Mouse (Mus musculus): ENCODE measurements around the gene Ncapd2. TPM values are rescaled to one million over a fixed set of nuclear protein-coding genes. Genes with fewer than 3 reads are reported as not detected.

The Ncapd2 gene
- total RNA-seq, 1 experiment, result 159 TPM

DNA sequence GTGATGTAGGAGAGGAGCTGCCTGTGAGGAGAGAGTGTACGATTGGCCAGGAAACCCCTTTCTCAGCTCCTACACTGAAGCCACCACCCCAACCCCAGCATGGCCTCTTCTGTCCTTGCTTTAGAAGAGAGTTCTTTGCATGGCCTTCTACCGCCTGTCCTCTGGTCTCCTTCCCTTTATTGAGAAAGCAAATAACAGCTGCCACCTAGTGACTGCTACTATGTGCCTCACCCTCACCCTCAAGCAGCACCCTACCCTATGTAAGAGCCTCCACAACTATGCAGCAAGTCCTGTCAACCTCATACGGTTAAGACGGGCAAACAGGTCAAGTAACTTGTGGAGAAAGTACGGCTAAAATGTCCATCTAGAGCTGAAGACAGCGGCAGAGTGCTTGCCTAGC lies 21.3 kb downstream of the Ncapd2 start:
- TF ChIP-seq ZC3H11A (IDR thresholded peaks at IDR 0.05; ENCODE audit: borderline replicate concordance, low read depth, low read length) (no peak), ZNF384 (IDR thresholded peaks at IDR 0.05; ENCODE audit: low read depth, low read length) (no peak), HCFC1 (IDR thresholded peaks at IDR 0.05; ENCODE audit: borderline replicate concordance, insufficient read depth, low read length) (no peak), MAFK (IDR thresholded peaks at IDR 0.05; ENCODE audit: insufficient read depth, low read depth, low read length) (no peak), CHD2 (IDR thresholded peaks at IDR 0.05; ENCODE audit: low read depth, low read length) (no peak)
- in situ Hi-C loops (cut with MboI; ENCODE audit: low sequenced_read_pairs in 2 of 2, unreplicated experiment in 2 of 2), result no loop called here
- Histone ChIP-seq H3K36me3 (ENCODE audit: control insufficient read depth, insufficient read depth, low read length, poor library complexity, severe bottlenecking) (peaks cover 69% of the 10 kb centered on the region), H3K9ac (ENCODE audit: insufficient read depth, low read depth, low read length, poor library complexity, severe bottlenecking) (no peak overlapping the region), H3K27ac (ENCODE audit: insufficient read depth, low read depth, low read length, poor library complexity, severe bottlenecking) (no peak overlapping the region), H3K4me3 (ENCODE audit: insufficient read depth in 1 of 2, low read depth in 1 of 2, low read length in 2 of 2, poor library complexity in 1 of 2, severe bottlenecking in 1 of 2) (no peak overlapping the region), H3K9me3 (ENCODE audit: control insufficient read depth, insufficient read depth, low read depth, low read length) (no peaks in the 10 kb centered on the region), H3K4me1 (ENCODE audit: control insufficient read depth in 2 of 2, insufficient read depth in 2 of 2, low read length in 2 of 2, poor library complexity in 1 of 2) (peaks cover 16 to 33% of the 10 kb centered on the region in 2 experiments; a peak in 2 of 4 replicates)
- DNase-seq (ENCODE audit: low read depth, low spot score), result no peak

DNA sequence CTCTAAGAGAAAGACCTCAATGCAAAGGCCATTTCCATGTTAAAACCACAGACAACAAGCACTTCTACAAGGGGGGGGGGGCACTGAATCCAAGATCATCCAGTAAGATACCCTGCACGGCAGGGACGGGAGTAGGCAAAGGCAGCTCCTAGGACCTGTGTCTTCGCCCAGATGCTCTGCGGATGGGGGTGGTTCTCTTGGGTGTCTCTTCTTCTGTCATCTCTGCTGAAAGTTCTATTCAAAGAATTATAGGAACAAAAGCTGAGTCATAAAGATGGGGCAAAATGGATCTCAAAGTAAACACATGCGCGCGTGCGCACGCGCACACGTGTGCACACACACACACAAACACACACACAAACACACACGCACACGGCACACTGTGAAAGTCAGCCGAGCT lies 23.4 kb downstream of the Ncapd2 start:
- no peak for DNase-seq (ENCODE audit: low read depth, low spot score)
- TF ChIP-seq ZC3H11A (IDR thresholded peaks at IDR 0.05; ENCODE audit: borderline replicate concordance, low read depth, low read length), result no peak
- 0 out of 2 replicates have a peak overlapping the region, but pooled peaks have one; percentile 78 for H3K27ac ChIP-seq (ENCODE audit: insufficient read depth, low read depth, low read length, poor library complexity, severe bottlenecking)
- peak overlapping the region; percentile 3; the same call in 1 of the 2 replicates for H3K9ac ChIP-seq (ENCODE audit: insufficient read depth, low read depth, low read length, poor library complexity, severe bottlenecking)
- H3K4me1 ChIP-seq (ENCODE audit: control insufficient read depth in 2 of 2, insufficient read depth in 2 of 2, low read length in 2 of 2, poor library complexity in 1 of 2), result peaks cover 14 to 25% of the 10 kb centered on the region in 2 experiments; a peak in 2 of 4 replicates
- no peaks in the 10 kb centered on the region for H3K9me3 ChIP-seq (ENCODE audit: control insufficient read depth, insufficient read depth, low read depth, low read length)
- in situ Hi-C loops (cut with MboI; ENCODE audit: low sequenced_read_pairs in 2 of 2, unreplicated experiment in 2 of 2), result no loop called here
- no peak overlapping the region for H3K4me3 ChIP-seq (ENCODE audit: insufficient read depth in 1 of 2, low read depth in 1 of 2, low read length in 2 of 2, poor library complexity in 1 of 2, severe bottlenecking in 1 of 2)
- peaks cover 71% of the 10 kb centered on the region for H3K36me3 ChIP-seq (ENCODE audit: control insufficient read depth, insufficient read depth, low read length, poor library complexity, severe bottlenecking)

DNA sequence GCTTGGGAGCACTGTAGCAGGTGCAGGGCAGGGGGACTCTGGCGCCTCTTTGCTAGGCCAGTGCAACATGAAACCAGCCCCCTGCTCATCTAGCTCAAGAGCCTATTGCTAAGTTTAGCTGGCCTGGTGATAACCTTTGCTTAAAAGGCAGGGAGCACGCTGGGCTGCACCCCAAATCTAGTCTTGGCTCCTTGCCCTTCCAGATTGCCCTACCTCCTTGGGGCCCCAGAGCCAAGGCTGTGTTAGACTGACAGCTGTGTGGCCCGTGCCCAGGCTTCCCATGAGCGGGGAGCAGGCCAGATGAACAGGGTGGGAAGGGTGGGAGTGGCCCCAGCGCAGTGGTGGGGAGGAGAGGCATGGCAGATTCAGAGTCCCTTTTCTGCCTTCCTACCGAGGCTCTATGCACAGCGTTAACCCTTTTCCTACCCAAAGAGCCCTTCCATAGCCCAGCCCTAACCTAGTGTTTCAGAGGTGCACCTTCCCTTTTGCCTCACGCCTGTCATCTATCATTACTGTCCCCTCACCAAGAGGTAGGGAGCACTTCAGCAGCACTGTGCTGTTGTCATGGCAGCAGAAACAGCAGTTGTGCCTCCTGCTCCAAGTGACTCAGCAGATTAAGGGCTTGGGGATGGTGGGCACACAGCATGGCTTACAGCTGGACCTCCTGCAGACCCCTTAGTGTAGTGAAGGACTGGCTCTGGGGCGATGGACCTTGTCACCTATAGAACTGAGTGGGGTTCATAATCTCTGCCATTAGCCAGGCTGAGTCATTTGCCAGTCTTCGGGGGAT lies 24.4 kb downstream of the Ncapd2 start:
- Histone ChIP-seq H3K27ac (ENCODE audit: insufficient read depth, low read depth, low read length, poor library complexity, severe bottlenecking) (peak overlapping the region; percentile 78), H3K36me3 (ENCODE audit: control insufficient read depth, insufficient read depth, low read length, poor library complexity, severe bottlenecking) (peaks cover 70% of the 10 kb centered on the region)
- no peak for DNase-seq (ENCODE audit: low read depth, low spot score)

DNA sequence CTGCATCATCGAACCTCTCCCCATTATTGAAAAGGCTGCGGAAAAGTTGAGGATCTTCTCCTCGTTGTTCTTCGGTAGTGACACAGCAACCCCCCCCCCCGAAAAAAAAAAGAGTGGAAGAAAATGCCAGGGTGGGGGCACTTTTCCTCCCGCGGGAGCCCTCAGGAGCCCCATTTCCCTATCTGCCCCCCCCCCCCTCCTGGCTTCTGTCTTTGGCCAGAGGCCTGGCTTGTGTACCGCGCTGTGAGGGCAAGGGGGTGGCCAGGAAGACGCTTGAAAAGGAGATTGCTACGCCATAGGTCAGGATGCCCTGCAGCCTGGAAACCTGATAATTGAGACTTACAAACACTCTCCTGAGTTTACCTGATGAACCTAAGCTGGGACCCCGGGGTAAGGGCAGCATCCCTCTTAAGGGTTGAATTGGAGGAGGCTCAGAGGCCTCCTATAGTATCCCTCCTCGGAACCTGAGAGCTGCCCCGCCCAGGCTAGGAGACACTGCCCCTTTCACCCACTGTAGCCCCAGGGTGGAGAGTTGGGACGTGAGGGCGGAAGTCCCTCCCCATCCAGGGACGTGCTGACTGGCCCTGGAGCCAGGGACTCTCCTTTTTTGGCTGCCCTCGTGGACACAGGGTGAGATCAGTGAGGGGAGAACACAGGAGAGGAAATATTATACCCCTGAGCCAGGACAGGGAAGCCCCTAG lies 25.3 kb downstream of the Ncapd2 start, which contains the start of gene Gapdh:
Gene Gapdh (minus strand): TSS at position 417 of the 701 bp plus-strand sequence.
- peak within 1 kb of the TSS; percentile 98 for H3K9ac ChIP-seq (ENCODE audit: insufficient read depth, low read depth, low read length, poor library complexity, severe bottlenecking)
- H3K4me1 ChIP-seq (ENCODE audit: control insufficient read depth in 2 of 2, insufficient read depth in 2 of 2, low read length in 2 of 2, poor library complexity in 1 of 2), result peaks cover 2 to 15% of the 10 kb centered on the region in 2 experiments; a peak in 1 of 4 replicates
- in situ Hi-C loops (cut with MboI; ENCODE audit: low sequenced_read_pairs in 2 of 2, unreplicated experiment in 2 of 2), result no loop called here
- DNase-seq (ENCODE audit: low read depth, low spot score), result no peak
- H3K9me3 ChIP-seq (ENCODE audit: control insufficient read depth, insufficient read depth, low read depth, low read length), result no peaks in the 10 kb centered on the region
- peak within 1 kb of the TSS; percentile 97 for H3K27ac ChIP-seq (ENCODE audit: insufficient read depth, low read depth, low read length, poor library complexity, severe bottlenecking)
- H3K36me3 ChIP-seq (ENCODE audit: control insufficient read depth, insufficient read depth, low read length, poor library complexity, severe bottlenecking), result peaks cover 61% of the 10 kb centered on the region
- peak within 1 kb of the TSS; percentile 87 to 99 for H3K4me3 ChIP-seq (ENCODE audit: insufficient read depth in 1 of 2, low read depth in 1 of 2, low read length in 2 of 2, poor library complexity in 1 of 2, severe bottlenecking in 1 of 2)
- TF ChIP-seq CHD2 (IDR thresholded peaks at IDR 0.05; ENCODE audit: low read depth, low read length), result no peak
- TF ChIP-seq ZC3H11A (IDR thresholded peaks at IDR 0.05; ENCODE audit: borderline replicate concordance, low read depth, low read length), result no peak
- TF ChIP-seq ZNF384 (IDR thresholded peaks at IDR 0.05; ENCODE audit: low read depth, low read length), result no peak
- peak; percentile 51; the same call in 1 of the 2 replicates for TF ChIP-seq MAFK (IDR thresholded peaks at IDR 0.05; ENCODE audit: insufficient read depth, low read depth, low read length)

More for the DNA sequence above, 24.4 kb downstream of the Ncapd2 start:
- H3K4me3 ChIP-seq (ENCODE audit: insufficient read depth in 1 of 2, low read depth in 1 of 2, low read length in 2 of 2, poor library complexity in 1 of 2, severe bottlenecking in 1 of 2), result peak overlapping the region; percentile 87 to 99
- peaks cover 7 to 19% of the 10 kb centered on the region in 2 experiments; a peak in 2 of 4 replicates for H3K4me1 ChIP-seq (ENCODE audit: control insufficient read depth in 2 of 2, insufficient read depth in 2 of 2, low read length in 2 of 2, poor library complexity in 1 of 2)
- peak overlapping the region; percentile 92 for H3K9ac ChIP-seq (ENCODE audit: insufficient read depth, low read depth, low read length, poor library complexity, severe bottlenecking)
- H3K9me3 ChIP-seq (ENCODE audit: control insufficient read depth, insufficient read depth, low read depth, low read length), result no peaks in the 10 kb centered on the region
- in situ Hi-C loops (cut with MboI; ENCODE audit: low sequenced_read_pairs in 2 of 2, unreplicated experiment in 2 of 2), result no loop called here
- TF ChIP-seq ZNF384 (IDR thresholded peaks at IDR 0.05; ENCODE audit: low read depth, low read length), result no peak
- TF ChIP-seq HCFC1 (IDR thresholded peaks at IDR 0.05; ENCODE audit: borderline replicate concordance, insufficient read depth, low read length), result no peak
- TF ChIP-seq MAFK (IDR thresholded peaks at IDR 0.05; ENCODE audit: insufficient read depth, low read depth, low read length), result peak; percentile 91

All from ES-E14 (cell line).